Mouse (Mus musculus) thymus, postnatal 14 days (tissue): Measurements from ENCODE around the gene Ifitm2.
"Not testable (repeated sequence)": the region's sequence is repeated elsewhere in the genome, so short reads cannot be mapped to it uniquely, and the experiment has no call there.

Source experiments
- DNase-seq: peaks from one replicate; pipeline ENCODE4 v3.0.0; 2021

Gene Ifitm2

GRCm38 (mm10) chr7:140955758-140956555 lies at the start of gene Ifitm2, which contains the start of gene Gm45717:
Gene Ifitm2, minus strand, starts transcription at chr7:140955987.
Gene Gm45717, minus strand, starts transcription at chr7:140955937.
- DNase-seq, result no peak

- no peak for DNase-seq
These were observed 47.6 kb upstream of the Ifitm2 start for GRCm38 (mm10) chr7:141003248-141004010.

- DNase-seq, result no peak
These were observed 45.3 kb upstream of the Ifitm2 start for GRCm38 (mm10) chr7:141000881-141001708.

- DNase-seq, result no peak
These were observed 43.3 kb upstream of the Ifitm2 start for GRCm38 (mm10) chr7:140998853-140999700.

- DNase-seq, result no peak
These were observed 42.0 kb upstream of the Ifitm2 start for GRCm38 (mm10) chr7:140997817-140998216.

GRCm38 (mm10) chr7:140991117-140991689 lies 35.4 kb upstream of the Ifitm2 start:
- DNase-seq, result no peak

GRCm38 (mm10) chr7:140990622-140991021 lies 34.8 kb upstream of the Ifitm2 start:
- DNase-seq, result no peak

GRCm38 (mm10) chr7:140990185-140990584 lies 34.4 kb upstream of the Ifitm2 start:
- DNase-seq, result no peak

GRCm38 (mm10) chr7:140989022-140989421 lies 33.2 kb upstream of the Ifitm2 start:
- no peak for DNase-seq

GRCm38 (mm10) chr7:140987182-140988138 lies 31.7 kb upstream of the Ifitm2 start:
- no peak for DNase-seq

GRCm38 (mm10) chr7:140982971-140983370 lies 27.2 kb upstream of the Ifitm2 start:
- no peak for DNase-seq

- DNase-seq, result no peak
These were observed 25.9 kb upstream of the Ifitm2 start for GRCm38 (mm10) chr7:140981704-140982103.

- DNase-seq, result not testable (repeated sequence)
These were observed 20.9 kb upstream of the Ifitm2 start for GRCm38 (mm10) chr7:140976720-140977119.

GRCm38 (mm10) chr7:140975465-140975864 lies 19.7 kb upstream of the Ifitm2 start:
- no peak for DNase-seq

GRCm38 (mm10) chr7:140974940-140975339 lies 19.2 kb upstream of the Ifitm2 start:
- no peak for DNase-seq

- DNase-seq, result no peak
These were observed 17.8 kb upstream of the Ifitm2 start for GRCm38 (mm10) chr7:140973396-140974165.

- no peak for DNase-seq
These were observed 15.8 kb upstream of the Ifitm2 start for GRCm38 (mm10) chr7:140971479-140972171.

- DNase-seq, result no peak
These were observed 15.1 kb upstream of the Ifitm2 start for GRCm38 (mm10) chr7:140970931-140971330.

GRCm38 (mm10) chr7:140968710-140969109 lies 12.9 kb upstream of the Ifitm2 start:
- not testable (repeated sequence) for DNase-seq
